Mouse (Mus musculus): ENCODE data around the gene Tas2r122.
"Not testable (repeated sequence)": the region's sequence is repeated elsewhere in the genome, so short reads cannot be mapped to it uniquely, and the experiment has no call there.

Gene Tas2r122

DNA sequence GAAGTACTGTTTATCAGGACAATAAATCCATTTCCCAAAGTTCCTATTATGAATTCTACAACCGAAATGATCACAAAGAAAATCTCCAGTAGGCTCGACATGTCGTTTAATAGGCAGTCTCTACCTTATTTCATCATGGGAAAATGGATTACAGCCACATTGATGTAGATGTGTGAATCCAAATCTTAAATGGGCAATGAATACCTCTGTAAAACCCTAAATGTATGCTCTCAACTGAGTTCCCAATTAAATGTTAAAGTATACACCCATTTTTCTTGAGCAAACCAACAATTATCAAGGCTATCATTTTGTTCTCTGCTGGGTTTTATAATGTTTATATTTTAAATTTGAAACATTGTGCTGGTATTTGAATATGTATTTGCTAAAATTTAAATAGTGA is at the start of gene Tas2r122:
Tas2r122 (minus strand) TSS at position 101 of the 400 bp plus-strand sequence.
- in situ Hi-C loops (cut with MboI, MseI): no loop called here

DNA sequence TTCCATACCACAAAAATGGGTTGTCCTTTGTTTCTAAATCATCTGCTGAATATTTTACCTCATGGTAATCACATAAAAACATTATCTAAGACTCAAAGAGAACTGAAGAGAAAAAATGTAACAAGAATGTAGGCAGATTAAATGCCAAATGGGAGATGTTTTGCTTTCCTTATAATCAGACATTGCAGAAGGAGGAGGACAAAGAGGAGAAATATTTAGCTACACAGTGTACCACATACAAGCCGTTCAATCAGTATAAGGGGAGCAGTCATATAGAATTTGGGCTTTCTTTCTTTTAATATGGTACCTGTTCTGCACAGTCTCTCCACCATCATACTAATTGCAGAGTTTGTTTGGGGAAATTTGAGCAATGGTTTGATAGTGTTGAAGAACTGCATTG is 42.7 kb upstream of the Tas2r122 start, which contains the start of gene Tas2r124:
Tas2r124 (plus strand) TSS at position 301 of the 400 bp plus-strand sequence.
- in situ Hi-C loops (cut with MboI, MseI): no loop called here

GRCm38 (mm10) chr6:132750206-132750605 is 38.5 kb upstream of the Tas2r122 start:
- in situ Hi-C loops (cut with MboI, MseI): no loop called here

DNA sequence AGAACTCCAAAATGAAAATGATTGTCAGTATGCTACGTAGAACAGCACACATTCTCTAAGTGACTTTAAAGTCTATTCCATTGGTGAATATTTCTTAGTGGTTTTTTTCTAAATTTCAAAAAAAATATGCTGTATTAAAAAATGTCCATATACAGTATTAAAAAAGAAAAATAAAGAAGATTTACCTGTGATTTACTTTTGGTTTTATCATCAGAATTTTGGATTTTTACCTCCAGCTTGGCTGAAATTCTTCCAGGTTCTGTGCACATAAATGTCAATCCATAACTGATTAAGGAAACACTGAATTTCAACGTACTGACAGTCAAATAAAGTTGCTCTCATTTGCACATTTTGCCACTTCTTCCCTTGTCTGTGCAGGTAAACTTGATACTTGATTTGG is 26.2 kb upstream of the Tas2r122 start, which contains the start of gene Tas2r115:
Tas2r115 (minus strand) TSS at position 101 of the 400 bp plus-strand sequence.
- in situ Hi-C loops (cut with MboI, MseI): loop anchor here (10.0 kb wide), 1 partner anchor 833 kb away; no protein-coding TSS in a partner anchor

DNA sequence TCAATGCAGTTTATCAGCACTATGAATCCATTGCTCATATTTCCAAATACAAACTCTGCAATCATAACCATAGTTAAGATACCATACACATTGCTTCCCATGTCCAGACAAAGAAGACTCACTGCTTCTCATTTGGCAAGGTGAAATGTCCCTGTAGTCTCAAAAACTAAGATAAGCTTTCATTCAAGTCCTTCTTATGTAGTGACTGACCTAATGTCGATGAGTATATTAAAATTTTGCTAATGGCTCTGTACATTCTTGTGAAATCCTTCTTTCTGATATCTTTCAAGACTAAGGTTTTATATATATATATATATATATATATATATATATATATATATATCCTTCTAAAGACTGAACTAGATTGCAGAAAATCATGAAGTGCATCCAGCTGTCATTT is 10.8 kb downstream of the Tas2r122 start, which contains the start of gene Tas2r121:
Tas2r121 (minus strand) TSS at position 101 of the 400 bp plus-strand sequence.
- in situ Hi-C loops (cut with MboI, MseI): no loop called here

DNA sequence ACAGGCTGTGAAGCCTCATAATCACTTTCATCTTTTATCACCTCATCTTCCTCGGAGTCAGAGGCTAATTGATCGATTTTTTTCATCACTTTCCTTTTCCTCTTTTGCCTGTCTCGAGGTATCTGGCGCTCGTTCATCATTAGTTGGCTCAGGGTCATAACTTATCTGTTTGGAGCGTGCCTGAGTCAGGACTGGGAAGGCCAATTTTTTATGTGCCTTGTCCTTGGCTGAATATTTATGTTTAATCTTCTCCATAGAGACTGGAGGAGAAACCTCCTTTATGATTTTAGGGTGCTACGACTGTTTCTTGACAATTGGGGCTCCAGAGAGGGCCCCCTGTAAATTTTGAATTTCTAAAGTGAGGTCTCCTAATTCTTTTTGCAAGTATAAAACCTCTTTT is 20.1 kb downstream of the Tas2r122 start:
- in situ Hi-C loops (cut with MboI, MseI): not testable (repeated sequence)

Data from regulatory T cell (primary cell).